Mouse (Mus musculus) layer of hippocampus, adult 2 months (tissue): Measurements from ENCODE around the gene Gm49358. TPM values are rescaled to one million over a fixed set of nuclear protein-coding genes. Genes with fewer than 3 reads are reported as not detected.

Experiments
- DNase-seq, 2 experiments: peaks; one replicate each; pipeline ENCODE4 v3.0.0; 2022; ENCODE audit warnings: low spot score in 2 of 2
- H3K27ac ChIP-seq: fragments of 200-600 bp; 2 replicates; pipeline ENCODE4 v1.8.1; 2022
- H3K4me3 ChIP-seq: fragments of 200-600 bp; 2 replicates; pipeline ENCODE4 v1.8.1; 2022; ENCODE audit warnings: mild to moderate bottlenecking
- CTCF ChIP-seq: fragments of 200-600 bp; conservative IDR thresholded peaks from 2 replicates; pipeline ENCODE4 v1.8.1; 2022; ENCODE audit warnings: antibody characterized with exemption, mild to moderate bottlenecking, moderate library complexity
- total RNA-seq, 2 experiments: library from RNA; stranded (reverse); gene quantifications; 2 replicates each; pipeline ENCODE4 v1.2.3; 2021

The Gm49358 gene
- total RNA-seq, 2 experiments from 2014 or later, result 42.5 to 54.0 TPM

GRCm38 (mm10) chr10:86762384-86762730 lies 1.4 kb upstream of the Gm49358 start:
- DNase-seq, result no peak
- TF ChIP-seq CTCF, result no peak
- no peak overlapping the region for H3K4me3 ChIP-seq
- no peak overlapping the region for H3K27ac ChIP-seq

- Histone ChIP-seq H3K27ac (no peak overlapping the region), H3K4me3 (no peak overlapping the region)
- no peak for DNase-seq
- TF ChIP-seq CTCF, result no peak
Measured at GRCm38 (mm10) chr10:86765344-86765966, 1.7 kb downstream of the Gm49358 start.

GRCm38 (mm10) chr10:86769216-86769615 lies 5.4 kb downstream of the Gm49358 start:
- TF ChIP-seq CTCF, result no peak
- H3K27ac ChIP-seq, result no peak overlapping the region
- DNase-seq, result no peak
- no peak overlapping the region for H3K4me3 ChIP-seq

DNA sequence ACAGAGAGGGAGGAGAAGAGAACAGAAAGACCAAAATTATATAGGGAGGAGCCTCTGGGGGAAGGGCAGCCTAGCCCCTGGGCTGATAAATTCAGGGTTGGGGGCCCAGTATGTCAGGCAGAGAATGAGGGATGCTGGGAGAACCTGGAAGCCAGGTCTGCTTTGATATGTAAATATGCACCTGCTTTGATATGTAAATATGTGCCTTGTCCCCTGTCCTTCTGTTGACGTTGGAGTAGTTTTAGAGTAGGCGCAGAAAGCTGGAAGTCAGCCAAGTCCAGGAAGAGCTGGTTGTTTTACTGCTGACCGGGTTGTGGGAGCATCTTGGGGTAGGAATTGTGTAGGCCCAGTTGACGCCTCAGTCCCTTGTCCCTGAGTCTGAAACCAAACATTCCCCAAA lies 6.0 kb downstream of the Gm49358 start:
- Histone ChIP-seq H3K27ac (no peak overlapping the region), H3K4me3 (no peak overlapping the region)
- no peak for DNase-seq
- no peak for TF ChIP-seq CTCF

- TF ChIP-seq CTCF, result no peak
- DNase-seq, result no peak
- Histone ChIP-seq H3K4me3 (no peak overlapping the region), H3K27ac (no peak overlapping the region)
Measured at GRCm38 (mm10) chr10:86771701-86772100, 7.9 kb downstream of the Gm49358 start.

DNA sequence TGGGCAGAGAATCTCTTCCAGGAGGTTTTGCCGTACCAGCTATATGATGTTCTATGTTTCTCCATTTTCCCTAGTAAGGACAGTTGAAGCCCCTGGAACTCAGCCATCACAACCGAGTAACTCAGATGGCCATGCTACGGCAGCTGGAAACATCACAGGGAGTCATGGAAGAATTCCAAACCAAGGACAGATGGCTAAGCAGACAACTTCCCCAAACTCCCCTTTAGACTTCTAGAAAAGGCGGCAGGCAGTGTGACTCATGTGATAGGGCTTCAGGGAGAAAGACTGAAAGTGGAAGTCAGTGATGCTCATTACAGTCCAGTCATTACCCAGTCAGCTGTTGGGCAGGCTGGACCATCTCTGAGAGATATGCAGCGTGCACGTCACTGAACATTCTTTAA lies 8.5 kb downstream of the Gm49358 start:
- H3K27ac ChIP-seq, result no peak overlapping the region
- DNase-seq, result no peak
- no peak for TF ChIP-seq CTCF
- H3K4me3 ChIP-seq, result no peak overlapping the region

- no peak for DNase-seq
- H3K27ac ChIP-seq, result no peak overlapping the region
- TF ChIP-seq CTCF, result no peak
- H3K4me3 ChIP-seq, result no peak overlapping the region
Measured at GRCm38 (mm10) chr10:86773360-86773759, 9.6 kb downstream of the Gm49358 start.

DNA sequence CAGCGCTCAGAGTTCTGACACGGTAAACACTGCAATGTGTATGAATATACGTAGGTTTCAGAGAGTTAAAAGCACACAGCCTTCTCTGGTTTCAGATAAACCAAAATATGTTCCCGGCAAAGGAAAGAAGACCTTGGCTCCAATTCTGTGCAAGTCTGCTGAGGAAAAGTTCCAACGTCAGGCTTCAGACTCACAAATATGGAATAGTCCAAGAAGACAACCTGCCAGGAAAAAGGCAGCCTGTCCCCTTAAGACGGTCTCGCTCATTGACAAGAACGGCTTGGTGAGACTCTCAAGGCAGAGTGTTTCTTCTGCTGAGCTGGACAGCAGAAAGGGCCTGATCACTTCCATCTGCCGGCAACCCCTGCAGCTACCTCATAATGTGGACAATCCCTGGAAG lies 12.5 kb downstream of the Gm49358 start:
- TF ChIP-seq CTCF, result no peak
- Histone ChIP-seq H3K4me3 (no peak overlapping the region), H3K27ac (no peak overlapping the region)
- DNase-seq, result no peak

DNA sequence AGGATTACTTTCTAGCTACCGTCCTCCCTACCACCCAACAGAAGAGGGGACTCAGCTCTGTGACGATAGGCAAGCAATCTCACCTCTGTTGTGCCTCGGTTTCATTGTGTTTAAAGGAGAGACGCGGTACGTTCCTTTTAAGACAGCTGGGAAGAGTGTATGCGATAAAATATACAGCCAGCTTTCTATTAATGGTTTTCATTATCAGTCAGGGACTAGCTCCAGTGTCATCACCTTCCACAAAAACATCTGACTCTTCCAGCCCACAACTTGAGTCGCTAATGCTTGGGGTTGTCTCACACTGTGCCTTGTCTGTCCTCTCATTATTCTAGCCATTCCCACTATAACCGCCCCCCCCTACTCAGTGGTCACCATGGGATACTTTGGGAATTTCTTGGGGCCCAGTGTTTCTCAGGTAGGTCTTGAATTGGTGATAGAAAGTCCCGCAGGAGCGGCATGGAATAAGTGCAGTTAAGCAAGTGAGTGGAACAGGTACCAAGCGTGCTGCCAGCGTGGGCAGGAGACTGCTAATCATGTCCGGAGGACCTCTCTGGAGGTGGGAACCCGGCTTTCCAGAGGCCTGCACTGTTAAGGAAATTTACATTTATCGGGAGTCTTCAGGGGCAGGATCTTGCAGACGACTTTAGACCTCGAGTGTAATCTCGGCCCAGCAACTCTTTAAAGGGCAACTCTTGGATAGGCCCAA lies 14.0 kb downstream of the Gm49358 start:
- no peak for DNase-seq
- Histone ChIP-seq H3K4me3 (peak overlapping the region; percentile 85), H3K27ac (peak overlapping the region; percentile 91)
- no peak for TF ChIP-seq CTCF

DNA sequence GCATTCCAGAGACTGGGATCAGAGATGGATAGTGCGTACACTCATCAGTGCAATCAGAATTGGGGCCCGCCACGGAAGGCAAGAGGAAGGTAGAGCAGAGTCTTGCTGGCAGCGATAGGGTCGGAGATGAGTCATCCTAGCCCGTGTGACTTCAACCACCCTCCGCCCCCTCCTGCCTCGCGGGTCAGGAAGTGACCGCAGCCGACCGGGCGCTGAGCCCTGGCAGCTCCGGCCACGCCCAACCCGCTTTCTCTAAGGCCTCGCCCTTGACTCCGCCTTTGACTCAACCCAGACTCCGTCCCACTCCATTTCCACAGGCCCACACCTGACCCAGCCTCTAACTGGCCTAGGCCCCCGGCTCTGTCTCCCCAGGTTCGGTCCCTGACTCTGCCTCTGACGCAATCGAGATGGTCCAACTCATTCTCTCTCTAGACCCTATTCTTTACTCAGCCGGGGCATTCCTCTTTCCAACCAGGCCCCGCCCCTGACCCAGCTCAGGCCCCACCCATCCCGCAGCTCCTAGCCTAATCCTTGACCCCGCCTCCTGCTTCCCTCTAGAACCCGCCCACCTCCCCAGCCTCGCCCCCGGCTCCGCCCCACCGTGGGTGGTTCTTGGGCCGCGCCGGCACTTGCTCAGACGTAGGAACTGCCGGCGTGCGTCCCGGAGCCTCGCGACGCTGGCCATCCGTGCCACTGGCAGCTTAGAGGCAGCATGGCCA lies 14.8 kb downstream of the Gm49358 start, which contains the start of gene Nt5dc3:
TSS of gene Nt5dc3 (plus strand) at position 608 of the 719 bp plus-strand sequence.
- DNase-seq, result peak; percentile 94 to 95
- TF ChIP-seq CTCF, result no peak
- peak within 1 kb of the TSS; percentile 85 for H3K4me3 ChIP-seq
- peak within 1 kb of the TSS; percentile 91 for H3K27ac ChIP-seq

- H3K27ac ChIP-seq, result peak overlapping the region; percentile 91
- H3K4me3 ChIP-seq, result peak overlapping the region; percentile 85
- DNase-seq, result peak in 1 of 2 experiments; percentile 37
- peak; percentile 52 for TF ChIP-seq CTCF
Measured at GRCm38 (mm10) chr10:86779117-86779755, 15.5 kb downstream of the Gm49358 start.

DNA sequence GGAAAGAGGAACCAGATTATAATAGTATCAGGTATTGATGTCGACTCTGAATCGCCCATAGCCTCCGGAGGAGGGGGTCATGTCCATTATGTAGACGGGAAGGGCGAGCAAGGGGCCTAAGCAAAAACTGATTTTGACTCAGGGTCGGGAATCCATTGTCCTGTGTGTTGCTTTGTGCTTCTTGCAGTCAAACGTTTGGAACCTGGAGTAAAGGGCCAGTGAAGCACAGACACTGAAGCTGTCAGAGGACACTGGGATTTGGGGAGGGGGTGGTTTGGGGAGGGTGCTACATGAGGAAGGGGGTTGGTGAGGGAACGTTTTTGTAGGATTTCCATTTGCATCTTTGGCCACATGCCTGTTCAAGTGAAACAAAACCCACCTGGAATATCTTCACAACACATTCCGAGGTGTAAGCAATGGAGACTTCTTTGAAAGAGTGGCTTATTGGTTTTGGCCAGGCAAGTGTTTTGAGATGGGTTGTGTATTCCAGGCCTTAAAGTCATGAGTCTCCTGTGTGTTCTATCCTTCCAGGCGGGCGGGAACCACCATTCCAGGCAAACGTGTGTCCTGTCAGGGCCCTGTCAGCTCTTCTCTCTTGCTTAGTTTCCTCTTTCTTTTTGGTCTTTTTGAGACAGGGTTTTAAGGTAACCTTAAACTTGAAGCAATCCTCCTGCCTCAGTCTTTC lies 16.2 kb downstream of the Gm49358 start:
- H3K4me3 ChIP-seq, result peak overlapping the region; percentile 85
- DNase-seq, result no peak
- H3K27ac ChIP-seq, result peak overlapping the region; percentile 91
- TF ChIP-seq CTCF, result no peak
